Mouse (Mus musculus): Measurements from ENCODE around the gene Banf1.

GRCm38 (mm10) chr19:5414534-5414957 lies 47.6 kb upstream of the Banf1 start:
- TF ChIP-seq CTCF (IDR thresholded peaks at IDR 0.05; ENCODE audit: control insufficient read depth, insufficient read depth, insufficient replicate concordance, low read depth, low read length) (no peak), POLR2A (IDR thresholded peaks at IDR 0.05; ENCODE audit: control insufficient read depth, low read depth, low read length) (peak; percentile 46; the same call in 1 of the 2 replicates)

Data from testis, adult 2 months (tissue).